Mouse (Mus musculus): ENCODE measurements around the gene Prrg2.

- TF ChIP-seq CTCF (IDR thresholded peaks at IDR 0.05; ENCODE audit: borderline replicate concordance, control insufficient read depth, extremely low read depth, insufficient read depth, low read length, poor library complexity): no peak
- no peak for TF ChIP-seq POLR2A (IDR thresholded peaks at IDR 0.05; ENCODE audit: control insufficient read depth, extremely low read depth, insufficient read depth, low read length, poor library complexity)
Measured at GRCm38 (mm10) chr7:45007846-45008245, 54.6 kb downstream of the Prrg2 start.

Data from thymus, adult 2 months (tissue).